Mouse (Mus musculus) embryonic facial prominence, embryonic 10.5 days (tissue): ENCODE results near the gene Spata21. TPM values are rescaled to one million over a fixed set of nuclear protein-coding genes. Genes with fewer than 3 reads are reported as not detected.

Source experiments
- DNase-seq: peaks from one replicate; pipeline ENCODE4 v3.0.0-alpha.2; 2017; ENCODE audit warnings: low spot score
- H3K27ac ChIP-seq: fragments of 300-500 bp; sonication (generic); replicated peaks from 2 replicates; pipeline ENCODE4 v1.5.1; 2016; ENCODE audit warnings: mild to moderate bottlenecking
- H3K27me3 ChIP-seq: fragments of 300-500 bp; sonication (generic); replicated peaks from 2 replicates; pipeline ENCODE4 v1.6.1; 2016; ENCODE audit warnings: low read depth, mild to moderate bottlenecking; ENCODE audit not compliant: poor library complexity, severe bottlenecking
- H3K36me3 ChIP-seq: fragments of 300-500 bp; sonication (generic); replicated peaks from 2 replicates; pipeline ENCODE4 v1.6.1; 2016; ENCODE audit warnings: mild to moderate bottlenecking, moderate library complexity
- H3K4me1 ChIP-seq: fragments of 300-500 bp; sonication (generic); 2 replicates; pipeline ENCODE4 v1.6.1; 2016
- H3K4me3 ChIP-seq: fragments of 300-500 bp; sonication (generic); 2 replicates; pipeline ENCODE4 v1.5.1; 2016; ENCODE audit warnings: mild to moderate bottlenecking, moderate library complexity
- H3K9me3 ChIP-seq: fragments of 300-500 bp; sonication (generic); 2 replicates; pipeline ENCODE4 v1.6.1; 2016; ENCODE audit warnings: mild to moderate bottlenecking
- WGBS: fragments of 180-500 bp; shearing (Covaris S2); methylation state at CpG from one replicate; pipeline ENCODE4 v1.1.7; 2016; 5-methylcytosine and 5-hydroxymethylcytosine counted together
- polyA plus RNA-seq: library from polyadenylated mRNA; unstranded; fragments of >200 nt; fragmentation: Nextera tagmentation; extraction: Ambion mirVana; gene quantifications from 2 replicates; pipeline ENCODE4 v1.2.1, GENCODE M21; 2016

The Spata21 gene
- polyA plus RNA-seq, 1 experiment from 2014 or later, result 0.11 TPM

DNA sequence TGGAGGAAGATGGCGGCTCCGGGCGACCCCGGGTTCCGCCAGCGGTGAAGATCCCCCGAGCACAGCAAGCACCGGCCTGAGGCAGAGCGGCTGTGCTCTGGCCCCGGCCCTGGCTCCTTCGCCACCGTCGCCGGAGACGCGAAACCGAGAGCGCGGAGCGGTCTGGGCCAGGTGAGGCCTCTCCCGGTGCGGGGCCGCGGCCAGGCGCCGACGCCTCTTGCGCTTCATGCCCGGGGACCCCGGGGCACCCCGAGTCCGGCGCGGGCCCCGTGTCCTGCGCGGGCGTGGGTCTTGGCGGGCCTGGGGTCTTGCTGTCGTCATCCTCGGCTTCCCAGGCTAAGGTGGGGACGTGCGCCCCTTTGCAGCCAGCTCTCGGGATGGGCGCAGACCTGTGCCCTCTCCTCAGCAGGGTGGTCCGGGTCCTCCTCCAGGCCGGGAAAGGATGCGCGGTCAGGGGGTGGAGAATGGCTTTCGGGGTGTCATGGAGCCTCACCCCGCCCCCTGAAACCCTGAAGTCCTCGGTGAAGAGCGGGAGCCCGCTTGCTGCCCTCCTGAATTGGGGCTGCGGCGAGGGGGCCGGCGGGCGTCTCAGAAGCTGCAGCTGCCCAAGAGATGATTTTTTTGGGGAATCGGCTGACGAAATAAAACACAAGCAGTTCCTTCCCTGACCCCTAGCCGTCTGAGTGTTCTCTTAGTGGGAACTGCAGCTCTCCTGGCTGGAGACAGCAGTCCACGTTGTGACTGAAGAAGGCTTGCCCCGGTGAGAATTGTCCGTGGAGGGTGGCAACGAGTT, 60.1 kb downstream of the Spata21 start:
- Histone ChIP-seq H3K27ac (peak overlapping the region; percentile 95), H3K36me3 (0 out of 2 replicates have a peak, but pooled peaks cover 2% of the 10 kb centered on the region), H3K4me1 (peaks cover 26% of the 10 kb centered on the region), H3K27me3 (no peaks in the 10 kb centered on the region), H3K9me3 (no peaks in the 10 kb centered on the region), H3K4me3 (peak overlapping the region; percentile 99)
- no peak for DNase-seq
- WGBS, result under 1% methylated on average over 66 of the region's 66 CpGs

DNA sequence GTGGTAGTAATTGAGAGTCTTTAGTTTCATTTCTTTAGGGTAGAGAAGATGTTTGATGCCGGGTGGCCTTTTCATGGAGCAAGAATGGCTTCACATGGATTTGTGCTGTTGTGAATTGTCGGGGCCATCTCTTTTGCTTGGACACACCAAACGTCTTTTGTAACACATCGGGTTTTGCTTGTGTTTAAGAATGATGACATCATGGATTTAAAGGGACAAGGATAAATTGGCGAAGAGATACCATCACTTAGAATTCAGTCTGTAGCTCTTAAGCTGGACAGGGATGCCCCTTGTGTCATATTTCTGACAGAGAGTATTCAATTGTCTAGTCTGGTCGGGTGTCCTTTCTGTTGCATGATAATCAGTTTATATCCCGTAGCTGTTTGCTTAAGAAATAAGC, 61.0 kb downstream of the Spata21 start:
- H3K4me3 ChIP-seq, result peak overlapping the region; percentile 99
- no peaks in the 10 kb centered on the region for H3K9me3 ChIP-seq
- WGBS, result 50% methylated on average over 7 of the region's 7 CpGs
- DNase-seq, result no peak
- H3K27ac ChIP-seq, result no peak overlapping the region; the same call in 1 of the 2 replicates
- no peaks in the 10 kb centered on the region for H3K27me3 ChIP-seq
- 0 out of 2 replicates have a peak, but pooled peaks cover 2% of the 10 kb centered on the region for H3K36me3 ChIP-seq
- peaks cover 26% of the 10 kb centered on the region for H3K4me1 ChIP-seq

- Histone ChIP-seq H3K27me3 (no peaks in the 10 kb centered on the region), H3K4me3 (no peak overlapping the region), H3K27ac (no peak overlapping the region), H3K36me3 (peaks cover 13% of the 10 kb centered on the region), H3K4me1 (peaks cover 25% of the 10 kb centered on the region), H3K9me3 (no peaks in the 10 kb centered on the region)
- DNase-seq, result no peak
- 83% methylated on average over 4 of the region's 4 CpGs for WGBS
These were observed 69.4 kb downstream of the Spata21 start for GRCm38 (mm10) chr4:141157485-141157884.

- no peak for DNase-seq
- peaks cover 22% of the 10 kb centered on the region for H3K4me1 ChIP-seq
- no peak overlapping the region for H3K4me3 ChIP-seq
- WGBS, result 87% methylated on average over 2 of the region's 2 CpGs
- peaks cover 23% of the 10 kb centered on the region for H3K36me3 ChIP-seq
- no peaks in the 10 kb centered on the region for H3K27me3 ChIP-seq
- peak overlapping the region; percentile 12; the same call in 1 of the 2 replicates for H3K27ac ChIP-seq
- H3K9me3 ChIP-seq, result no peaks in the 10 kb centered on the region
These were observed 70.5 kb downstream of the Spata21 start for GRCm38 (mm10) chr4:141158609-141159008.

DNA sequence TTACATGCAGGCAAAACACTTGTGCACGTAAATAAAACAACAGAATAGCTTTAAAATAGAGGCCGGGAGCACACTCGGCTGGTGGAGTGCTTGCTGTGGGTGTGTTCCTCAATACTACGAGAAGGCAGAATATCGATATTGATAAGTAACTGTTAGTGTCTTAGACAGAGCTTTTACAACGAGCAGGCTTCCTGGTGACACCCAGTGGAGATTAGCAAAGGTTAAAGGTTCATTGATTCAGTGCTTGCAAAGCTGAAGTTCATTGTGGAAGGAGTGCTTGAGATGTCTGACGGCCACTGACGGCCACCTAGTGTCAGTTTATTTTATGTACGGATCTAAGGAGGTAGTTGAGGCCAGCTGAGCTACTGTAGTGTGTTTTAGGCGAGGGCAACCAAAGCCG, 71.0 kb downstream of the Spata21 start:
- WGBS, result 58% methylated on average over 11 of the region's 11 CpGs
- Histone ChIP-seq H3K36me3 (peaks cover 27% of the 10 kb centered on the region), H3K27ac (0 out of 2 replicates have a peak overlapping the region, but pooled peaks have one; percentile 12)

GRCm38 (mm10) chr4:141159666-141160065, 71.5 kb downstream of the Spata21 start:
- H3K4me1 ChIP-seq, result peaks cover 22% of the 10 kb centered on the region
- H3K36me3 ChIP-seq, result peaks cover 32% of the 10 kb centered on the region
- 0 out of 2 replicates have a peak overlapping the region, but pooled peaks have one; percentile 1 for H3K27ac ChIP-seq
- no peaks in the 10 kb centered on the region for H3K27me3 ChIP-seq
- H3K9me3 ChIP-seq, result peaks cover 5% of the 10 kb centered on the region; the same call in 1 of the 2 replicates
- DNase-seq, result no peak
- no peak overlapping the region for H3K4me3 ChIP-seq
- WGBS, result 56% methylated on average over 5 of the region's 5 CpGs

More for the DNA sequence above, 71.0 kb downstream of the Spata21 start:
- H3K9me3 ChIP-seq, result no peaks in the 10 kb centered on the region
- DNase-seq, result no peak
- peaks cover 22% of the 10 kb centered on the region for H3K4me1 ChIP-seq
- H3K27me3 ChIP-seq, result no peaks in the 10 kb centered on the region
- H3K4me3 ChIP-seq, result no peak overlapping the region

DNA sequence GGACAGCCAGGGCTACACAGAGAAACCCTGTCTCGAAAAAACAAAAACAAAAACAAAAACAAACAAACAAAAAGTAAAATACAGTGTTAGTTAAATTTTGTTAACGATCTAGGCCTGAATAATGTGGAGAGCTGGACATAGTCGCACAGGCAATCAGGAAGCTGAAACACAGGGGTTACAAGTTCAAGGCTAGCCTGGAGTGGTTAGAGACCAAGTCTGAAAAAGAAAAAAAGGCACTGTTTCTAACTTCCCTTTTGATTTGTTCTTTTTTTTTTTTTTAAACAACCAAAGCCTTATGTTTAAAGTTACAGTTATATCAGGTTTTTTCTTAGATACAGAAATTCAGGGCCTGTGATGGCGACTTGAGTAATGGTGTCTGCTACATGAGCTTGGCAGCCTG, 72.1 kb downstream of the Spata21 start:
- Histone ChIP-seq H3K4me3 (no peak overlapping the region), H3K27ac (no peak overlapping the region), H3K9me3 (peaks cover 8% of the 10 kb centered on the region; the same call in 1 of the 2 replicates), H3K27me3 (no peaks in the 10 kb centered on the region), H3K36me3 (peaks cover 37% of the 10 kb centered on the region), H3K4me1 (peaks cover 22% of the 10 kb centered on the region)
- DNase-seq, result no peak
- 89% methylated on average over 4 of the region's 4 CpGs for WGBS

DNA sequence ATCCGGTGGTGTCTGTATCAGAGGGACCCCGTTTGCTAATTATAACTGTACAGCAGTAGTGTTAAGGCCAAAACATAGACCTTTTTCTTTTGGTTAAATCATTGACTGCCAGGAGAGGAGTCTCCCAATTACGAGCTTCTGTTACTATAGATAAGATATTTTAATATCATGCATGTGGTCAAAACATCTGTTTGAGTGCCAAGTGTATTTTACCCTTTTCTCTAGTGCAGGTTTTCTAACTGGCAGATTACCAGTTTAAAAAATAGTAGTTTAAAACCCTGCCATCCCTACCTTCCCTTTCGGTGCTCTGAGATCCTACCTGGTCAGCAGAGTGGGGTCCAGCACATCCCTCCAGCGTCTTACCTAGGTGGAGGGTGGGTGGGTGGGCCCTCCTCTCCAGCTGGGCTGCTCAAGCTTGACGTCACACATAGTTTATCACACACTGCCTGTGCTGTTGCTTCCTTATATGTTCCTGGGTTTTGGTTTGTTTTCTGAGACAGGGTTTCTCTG, 73.6 kb downstream of the Spata21 start:
- Histone ChIP-seq H3K27ac (no peak overlapping the region), H3K9me3 (peaks cover 11% of the 10 kb centered on the region; the same call in 1 of the 2 replicates), H3K36me3 (peaks cover 49% of the 10 kb centered on the region), H3K4me3 (no peak overlapping the region), H3K4me1 (peaks cover 22% of the 10 kb centered on the region), H3K27me3 (no peaks in the 10 kb centered on the region)
- no peak for DNase-seq
- 92% methylated on average over 6 of the region's 6 CpGs for WGBS

Other genes starting within 250 kb of the Spata21 start
- gene Padi1, start 242.6 kb upstream of the Spata21 start, polyA plus RNA-seq, result 0.10 and 0.22 TPM in 2 replicates
- 0.97 and 1.6 TPM in 2 replicates for gene Padi2, start 182.0 kb upstream of the Spata21 start, polyA plus RNA-seq
- gene Sdhb, start 127.1 kb upstream of the Spata21 start, polyA plus RNA-seq, result 432 and 438 TPM in 2 replicates
- 42.4 and 43.2 TPM in 2 replicates for gene Atp13a2, start 101.5 kb upstream of the Spata21 start, polyA plus RNA-seq
- 399 and 480 TPM in 2 replicates for gene Mfap2, start 77.9 kb upstream of the Spata21 start, polyA plus RNA-seq
- 11.0 and 11.3 TPM in 2 replicates for gene Crocc, start 27.8 kb upstream of the Spata21 start, polyA plus RNA-seq
- 65.6 and 69.4 TPM in 2 replicates for gene Necap2, start 10.0 kb upstream of the Spata21 start, polyA plus RNA-seq
- gene Szrd1, start 51.4 kb downstream of the Spata21 start, polyA plus RNA-seq, result 37.4 and 39.0 TPM in 2 replicates
- gene Fbxo42, start 59.6 kb downstream of the Spata21 start, polyA plus RNA-seq, result 29.3 and 30.6 TPM in 2 replicates
- gene Rsg1, start 125.6 kb downstream of the Spata21 start, polyA plus RNA-seq, result 8.4 and 8.5 TPM in 2 replicates
- 6.1 and 8.7 TPM in 2 replicates for gene Arhgef19, start 151.2 kb downstream of the Spata21 start, polyA plus RNA-seq
- 2.4 and 3.0 TPM in 2 replicates for gene Epha2, start 212.9 kb downstream of the Spata21 start, polyA plus RNA-seq